Mouse (Mus musculus) T-helper 2 cell (primary cell): Measurements from ENCODE around the gene Ifrd1.

ENCODE experiments used
- in situ Hi-C: fragments of 300-600 bp; cut with MboI, MseI; formaldehyde crosslinking; loops from one replicate; pipeline ENCODE4 v1.15.1; 2025; ENCODE audit warnings: high pct_unique_total_duplicates

The Ifrd1 gene

GRCm38 (mm10) chr12:40244926-40245325 is 3.4 kb downstream of the Ifrd1 start:
- in situ Hi-C loops, result loop anchor here (25.0 kb wide), 1 partner anchor 792 kb away; no protein-coding TSS in a partner anchor

GRCm38 (mm10) chr12:40243821-40244221 is 4.5 kb downstream of the Ifrd1 start:
- in situ Hi-C loops, result loop anchor here (25.0 kb wide), 1 partner anchor 793 kb away; no protein-coding TSS in a partner anchor

- in situ Hi-C loops, result loop anchor here (25.0 kb wide), 1 partner anchor 794 kb away; no protein-coding TSS in a partner anchor
Measured at GRCm38 (mm10) chr12:40243241-40243640, 5.1 kb downstream of the Ifrd1 start.

GRCm38 (mm10) chr12:40239161-40239560 is 9.1 kb downstream of the Ifrd1 start:
- in situ Hi-C loops, result loop anchor here (25.0 kb wide), 1 partner anchor 798 kb away; no protein-coding TSS in a partner anchor

DNA sequence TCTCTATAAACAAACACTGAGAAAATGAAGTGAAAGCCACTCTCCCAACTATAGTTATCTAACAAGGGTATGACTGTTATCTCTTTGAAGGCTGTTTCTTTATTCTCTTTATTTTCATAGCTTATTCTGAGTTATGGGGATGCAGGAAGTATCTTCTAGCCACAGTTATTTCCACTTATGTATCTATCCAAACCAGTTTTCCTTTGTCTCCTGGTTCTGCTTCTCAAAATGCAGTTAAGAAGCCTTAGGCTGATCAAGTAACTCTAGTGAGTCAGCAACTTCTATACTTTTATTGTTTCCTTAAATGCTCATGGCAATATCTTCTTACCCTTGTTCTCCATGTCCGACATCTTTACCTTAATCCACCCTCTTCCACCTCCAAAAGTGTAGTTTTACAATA is 16.1 kb downstream of the Ifrd1 start:
- in situ Hi-C loops, result loop anchor here (25.0 kb wide), 1 partner anchor 805 kb away; no protein-coding TSS in a partner anchor

- in situ Hi-C loops, result loop anchor here (25.0 kb wide), 1 partner anchor 806 kb away; no protein-coding TSS in a partner anchor
Measured at GRCm38 (mm10) chr12:40231632-40232031, 16.7 kb downstream of the Ifrd1 start.

DNA sequence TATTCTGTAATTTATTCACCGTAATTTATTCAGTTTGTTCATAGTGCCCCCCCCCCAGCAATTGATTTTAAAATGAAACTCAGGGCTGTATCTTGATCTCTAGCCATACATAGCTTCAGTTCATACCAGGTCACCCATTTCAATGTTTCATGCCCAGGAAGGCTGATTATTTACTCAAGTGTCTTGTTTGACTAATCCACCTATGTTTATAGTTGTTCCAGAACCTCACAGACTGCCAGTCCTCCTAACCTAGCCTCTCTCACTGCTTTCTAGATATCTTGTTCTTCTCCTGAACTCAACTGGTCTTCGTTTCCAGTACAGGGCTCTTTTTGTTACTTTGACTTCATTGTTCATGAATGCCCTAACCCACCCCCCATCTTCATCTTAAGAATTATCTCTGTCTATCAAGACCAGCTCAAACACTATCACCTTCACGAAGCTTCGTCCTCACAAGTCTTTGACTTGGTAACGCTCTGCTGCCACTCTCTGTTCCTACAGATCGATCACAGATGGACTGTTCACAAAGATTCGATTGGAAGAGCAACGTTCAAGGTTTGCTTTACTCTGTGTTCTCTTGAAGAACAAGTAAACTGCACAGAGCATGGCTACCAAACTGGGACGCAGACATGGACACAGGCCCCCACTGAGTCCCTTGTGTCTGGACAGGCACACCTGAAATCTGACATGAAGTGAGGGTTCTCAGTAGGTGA is 24.0 kb downstream of the Ifrd1 start:
- in situ Hi-C loops, result loop anchor here (5.0 kb wide), 1 partner anchor 223 kb away; the partner anchor contains the start of genes Dock4 and Zfp277

- in situ Hi-C loops, result loop anchor here (5.0 kb wide), 1 partner anchor 224 kb away; the partner anchor contains the start of genes Dock4 and Zfp277
Measured at GRCm38 (mm10) chr12:40223676-40224075, 24.6 kb downstream of the Ifrd1 start.

DNA sequence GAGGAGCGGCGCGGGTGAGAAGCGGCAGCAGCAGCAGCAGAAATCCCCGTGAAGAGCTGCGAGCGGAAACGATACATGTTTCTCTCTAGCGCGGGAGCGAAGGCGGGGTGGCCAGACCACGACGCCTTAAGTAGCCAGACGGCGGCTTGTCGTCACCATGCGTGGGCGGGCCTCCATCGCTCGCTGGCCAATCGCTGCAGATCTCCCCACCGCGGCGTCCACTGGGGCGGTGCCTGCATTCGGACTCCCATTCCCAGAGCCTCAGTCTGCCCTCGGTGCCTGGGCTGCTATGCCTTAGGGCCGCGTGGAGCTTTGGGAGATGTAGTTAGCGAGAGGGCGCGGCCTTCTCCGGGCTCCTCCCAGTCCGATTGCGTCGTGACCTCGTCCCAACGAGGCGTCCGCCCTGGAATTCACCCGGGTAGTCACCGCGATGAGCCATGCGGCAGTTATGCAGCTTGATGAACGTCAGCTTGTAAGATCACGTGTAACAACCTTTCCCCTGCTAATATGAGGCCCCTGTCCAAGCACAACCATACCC is 25.2 kb downstream of the Ifrd1 start:
- in situ Hi-C loops, result loop anchor here (5.0 kb wide), 1 partner anchor 224 kb away; the partner anchor contains the start of genes Dock4 and Zfp277

DNA sequence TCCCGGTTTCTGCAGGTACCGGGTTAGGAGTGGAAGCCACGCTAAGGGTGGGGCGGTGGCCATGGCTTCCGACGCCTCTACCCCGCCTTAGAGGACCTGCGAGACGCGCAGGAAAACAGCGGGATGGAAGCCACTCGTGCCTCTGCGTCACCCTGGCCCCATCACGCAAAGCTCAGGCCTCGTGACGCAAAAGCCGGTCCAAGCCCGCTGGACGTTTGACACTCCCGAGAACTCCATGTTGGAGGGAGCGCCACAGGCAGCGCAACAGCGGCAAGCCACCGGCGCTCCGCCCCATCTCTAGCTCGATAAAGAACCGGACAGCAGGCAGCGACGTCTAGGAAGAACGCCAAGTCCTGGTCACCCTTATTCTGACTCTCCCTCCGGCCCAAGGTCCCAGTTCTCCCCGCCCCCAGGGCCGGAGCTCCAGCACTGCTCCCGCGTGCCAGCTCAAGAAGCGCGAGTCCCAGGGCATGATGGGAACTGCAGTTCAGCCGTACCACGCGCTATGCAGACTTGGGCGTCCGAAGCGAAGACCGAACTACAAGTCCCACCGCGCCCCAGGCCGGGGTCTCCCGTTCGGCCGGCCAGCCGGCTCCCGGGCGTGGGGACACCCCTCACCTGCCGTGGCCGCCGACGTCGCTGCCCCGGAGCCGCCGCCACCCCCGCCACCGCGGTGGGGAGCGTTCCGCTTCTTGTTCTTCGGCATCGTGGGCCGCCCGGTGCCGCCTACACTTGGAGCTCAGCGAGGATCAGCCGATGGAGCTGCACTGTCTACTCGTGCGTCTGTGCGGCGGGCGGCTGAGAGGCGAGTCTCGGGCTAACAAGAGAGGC is 25.8 kb downstream of the Ifrd1 start:
- in situ Hi-C loops, result loop anchor here (5.0 kb wide), 1 partner anchor 225 kb away; the partner anchor contains the start of genes Dock4 and Zfp277

DNA sequence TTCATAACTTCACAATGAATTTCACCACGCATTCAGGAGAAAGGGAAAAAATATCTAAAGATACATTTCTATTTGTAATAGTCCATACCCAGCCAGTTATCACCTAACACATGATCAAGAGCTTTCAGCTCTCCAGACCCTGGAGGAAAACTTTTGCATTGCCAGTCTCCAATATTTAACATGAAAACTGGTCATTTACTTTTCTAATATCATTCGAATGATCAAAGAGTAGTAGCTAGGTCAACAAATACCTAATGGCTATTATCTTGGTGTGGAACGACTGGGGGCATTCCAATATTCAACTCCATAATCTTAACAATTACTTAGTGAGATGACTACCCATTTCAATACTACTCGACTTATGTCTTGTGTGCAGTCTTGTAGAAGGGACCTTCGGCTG is 26.7 kb downstream of the Ifrd1 start:
- in situ Hi-C loops, result loop anchor here (5.0 kb wide), 1 partner anchor 226 kb away; the partner anchor contains the start of genes Dock4 and Zfp277

DNA sequence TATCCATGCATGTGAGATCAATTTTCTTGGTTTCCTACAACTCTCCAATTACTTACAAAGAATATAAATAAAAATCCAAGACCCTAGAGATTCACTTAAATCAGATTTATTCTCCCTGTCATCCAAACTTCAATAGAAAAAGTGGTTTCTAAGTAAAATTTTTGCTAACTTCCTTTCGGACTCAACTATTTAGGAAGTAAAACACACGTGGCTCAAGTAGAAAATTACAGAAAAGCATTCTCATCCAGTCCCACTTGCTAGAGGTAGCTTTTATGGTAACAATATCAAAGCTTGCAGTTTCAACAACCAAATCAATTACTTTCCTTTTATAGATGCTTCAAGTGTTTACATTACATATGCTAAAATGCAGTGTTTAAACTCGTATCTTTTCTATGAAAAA is 27.4 kb downstream of the Ifrd1 start:
- in situ Hi-C loops, result loop anchor here (5.0 kb wide), 1 partner anchor 226 kb away; the partner anchor contains the start of genes Dock4 and Zfp277

GRCm38 (mm10) chr12:40220001-40220570 is 28.2 kb downstream of the Ifrd1 start:
- in situ Hi-C loops, result loop anchor here (5.0 kb wide), 1 partner anchor 227 kb away; the partner anchor contains the start of genes Dock4 and Zfp277

DNA sequence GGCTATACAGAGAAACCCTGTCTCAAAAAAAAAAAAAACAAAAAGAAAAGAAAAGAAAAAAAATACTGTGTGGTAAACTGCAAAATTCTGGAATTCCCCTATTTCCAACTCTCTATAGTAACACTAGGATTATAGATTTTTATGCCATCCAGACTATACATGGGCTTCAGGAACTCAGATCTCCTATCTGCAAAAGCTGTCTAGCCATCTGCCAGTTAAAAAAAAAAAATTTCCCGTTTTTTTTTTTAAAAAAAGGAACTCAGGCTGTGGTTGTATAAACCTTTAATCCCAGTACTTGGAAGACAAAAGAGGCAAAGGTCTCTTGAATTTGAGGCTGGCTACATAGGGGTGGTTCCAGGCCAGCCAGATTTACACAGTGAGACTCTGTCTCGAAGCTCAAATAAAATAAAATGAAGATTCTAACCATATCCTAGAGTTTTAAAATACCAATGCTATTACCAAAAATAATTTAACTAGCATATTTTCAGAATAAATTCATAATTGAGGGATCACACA is 29.8 kb downstream of the Ifrd1 start:
- in situ Hi-C loops, result no loop called here

DNA sequence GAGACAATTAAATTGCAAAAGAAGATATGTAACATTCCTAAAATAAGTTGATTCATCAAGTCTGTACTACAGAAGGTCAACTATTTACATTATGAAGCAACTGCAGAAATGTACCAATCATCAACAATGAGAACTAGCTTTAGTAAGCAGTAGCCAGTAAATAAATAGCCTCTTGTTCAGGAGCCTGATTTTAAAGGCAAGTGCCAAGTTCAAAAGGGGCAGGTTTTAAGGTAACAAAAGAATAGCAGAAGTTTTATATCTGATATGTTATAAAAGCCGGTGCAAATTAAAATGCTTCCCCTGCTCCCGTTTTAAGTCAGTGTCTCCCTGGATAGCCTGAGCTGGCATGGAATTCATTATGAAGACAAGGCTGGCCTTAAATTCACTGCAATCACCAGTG is 30.5 kb downstream of the Ifrd1 start:
- in situ Hi-C loops, result no loop called here

DNA sequence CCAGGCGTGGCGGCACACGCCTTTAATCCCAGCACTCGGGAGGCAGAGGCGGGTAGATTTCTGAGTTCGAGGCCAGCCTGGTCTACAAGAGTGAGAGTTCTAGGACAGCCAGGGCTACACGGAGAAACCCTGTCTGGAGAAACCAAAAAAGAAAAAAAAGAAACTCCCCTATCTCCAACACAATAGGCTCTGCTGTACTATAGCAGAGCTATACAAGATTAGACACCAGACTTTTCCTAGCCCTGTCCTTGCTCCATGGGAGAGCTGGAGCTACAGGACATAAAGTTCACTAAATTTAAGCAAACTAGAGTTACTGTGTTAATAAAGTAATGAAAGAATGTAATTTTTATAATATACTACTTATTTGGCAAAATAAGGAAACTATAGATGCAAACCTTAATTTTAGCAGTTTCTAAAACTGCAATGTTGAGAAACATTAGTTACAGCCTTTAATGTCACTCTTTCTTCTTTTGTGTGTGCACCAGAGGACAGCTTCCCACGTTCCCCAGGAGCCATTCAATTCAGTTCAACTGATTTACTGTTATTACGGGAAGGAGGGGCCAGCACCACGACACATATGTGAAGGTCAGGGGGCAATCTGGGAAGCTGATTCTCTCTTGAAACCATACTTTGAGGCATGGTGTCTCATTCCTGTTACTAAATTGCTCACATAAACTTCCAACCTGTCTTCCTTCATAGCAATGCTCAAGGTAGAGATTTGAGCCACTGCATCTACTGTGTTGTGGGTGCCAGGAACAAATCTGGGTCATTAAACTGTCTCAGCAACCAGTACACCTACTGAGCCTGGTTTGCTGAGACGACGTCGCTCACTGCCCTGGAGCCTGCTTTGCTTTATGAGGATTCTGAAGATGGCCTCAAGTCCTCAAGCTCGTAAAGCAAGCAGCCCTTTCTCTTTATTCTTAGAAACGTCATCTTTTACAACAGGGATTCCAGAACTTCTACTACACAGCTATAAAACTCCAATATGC is 33.1 kb downstream of the Ifrd1 start:
- in situ Hi-C loops, result no loop called here

- in situ Hi-C loops, result no loop called here
Measured at GRCm38 (mm10) chr12:40209049-40209448, 39.3 kb downstream of the Ifrd1 start.

DNA sequence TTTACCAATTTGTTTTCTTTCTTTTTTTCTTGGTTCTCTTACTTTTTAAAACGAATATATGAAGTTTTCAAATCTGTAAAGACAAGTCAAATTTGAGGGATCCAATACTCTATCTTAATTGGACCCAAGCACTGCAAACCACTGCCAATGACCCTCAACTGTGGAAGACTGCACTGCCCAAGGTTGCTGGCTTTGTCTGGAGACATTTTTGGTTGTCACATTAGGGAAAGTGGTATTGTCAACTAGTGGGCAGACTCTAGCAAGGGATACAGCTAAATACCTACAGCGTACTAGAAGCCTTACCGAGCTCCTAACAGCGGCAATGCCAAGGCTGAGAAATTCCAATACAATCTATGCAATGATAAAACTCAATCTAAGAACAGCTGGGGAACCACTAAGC is 40.4 kb downstream of the Ifrd1 start:
- in situ Hi-C loops, result no loop called here

DNA sequence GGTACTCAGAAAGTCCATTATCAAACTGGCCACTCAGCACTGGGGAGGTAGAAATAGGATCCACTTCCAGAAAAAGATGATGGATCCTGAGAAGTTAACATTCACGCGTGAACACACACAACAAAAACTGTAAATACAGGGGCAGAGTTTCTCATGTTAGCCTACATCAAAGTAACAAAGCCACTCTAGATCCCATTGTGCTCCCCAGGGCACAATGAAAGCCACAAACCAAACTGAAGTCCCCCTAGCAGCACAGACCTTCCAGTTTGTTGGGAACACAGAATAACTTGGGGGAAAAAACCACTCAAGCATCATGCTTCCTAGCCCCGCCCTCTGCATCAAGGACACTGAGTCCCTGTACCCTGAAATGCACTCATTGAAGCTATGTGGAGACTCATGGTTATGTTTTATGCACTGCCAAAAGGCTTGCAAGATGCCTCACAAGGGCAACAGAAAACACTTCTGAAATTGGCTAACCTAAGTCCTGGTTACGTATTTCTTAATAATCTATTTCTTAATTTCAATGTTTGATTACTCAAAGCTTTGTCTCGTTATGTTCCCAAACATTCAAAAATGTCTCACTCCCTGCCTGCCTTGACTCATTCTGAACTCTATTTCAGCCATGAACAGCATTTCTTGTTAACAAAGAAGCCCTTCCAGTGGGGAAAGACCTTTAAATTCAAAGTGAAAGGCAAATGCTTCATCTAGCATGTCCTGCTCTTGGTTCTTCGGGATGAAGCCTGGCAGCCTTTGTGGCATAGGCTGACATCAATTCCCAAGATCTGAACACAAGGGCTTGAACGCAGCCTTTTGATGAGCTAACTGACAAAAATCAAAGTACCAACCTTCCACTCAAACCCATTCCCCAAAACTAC is 45.9 kb downstream of the Ifrd1 start:
- in situ Hi-C loops, result no loop called here
